Mouse (Mus musculus) CH12.LX (cell line): Measurements from ENCODE around the gene Lrch1.

Experiments
- RCOR1 ChIP-seq: conservative IDR thresholded peaks from 2 replicates; pipeline ENCODE4 v1.6.1; 2012; ENCODE audit warnings: low read depth, mild to moderate bottlenecking, inconsistent platforms, low read length, improper control_type of control experiment
- SIN3A ChIP-seq: IDR thresholded peaks from 2 replicates; pipeline ENCODE4 v1.6.1; 2012; ENCODE audit warnings: low read length, improper control_type of control experiment, inconsistent platforms

- TF ChIP-seq SIN3A (no peak), RCOR1 (no peak)
Measured at GRCm38 (mm10) chr14:74877287-74877686, 70.4 kb downstream of the Lrch1 start.
